Mouse (Mus musculus) cerebellum, adult 11-12 months (tissue): ENCODE measurements at regions not wholly inside any gene's neighbourhood (a gene's known extent, or its start where the extent isn't known, plus 50 kb on each side); places are given as distances from the start of the nearest gene placed in this dataset.

Source experiments
- DNase-seq: peaks from one replicate; pipeline ENCODE4 v3.0.0; 2022

- no peak for DNase-seq
Observed at GRCm38 (mm10) chr9:79455226-79455625, 263.4 kb downstream of the Col12a1 start.

GRCm38 (mm10) chr9:79479118-79479517, 239.5 kb downstream of the Col12a1 start:
- DNase-seq = no peak

- no peak for DNase-seq
Observed at GRCm38 (mm10) chr9:79500253-79500652, 218.4 kb downstream of the Col12a1 start.

- no peak for DNase-seq
Observed at GRCm38 (mm10) chr9:79502034-79502433, 216.6 kb downstream of the Col12a1 start.

GRCm38 (mm10) chr9:79516384-79516783, 202.2 kb downstream of the Col12a1 start:
- no peak for DNase-seq

DNA sequence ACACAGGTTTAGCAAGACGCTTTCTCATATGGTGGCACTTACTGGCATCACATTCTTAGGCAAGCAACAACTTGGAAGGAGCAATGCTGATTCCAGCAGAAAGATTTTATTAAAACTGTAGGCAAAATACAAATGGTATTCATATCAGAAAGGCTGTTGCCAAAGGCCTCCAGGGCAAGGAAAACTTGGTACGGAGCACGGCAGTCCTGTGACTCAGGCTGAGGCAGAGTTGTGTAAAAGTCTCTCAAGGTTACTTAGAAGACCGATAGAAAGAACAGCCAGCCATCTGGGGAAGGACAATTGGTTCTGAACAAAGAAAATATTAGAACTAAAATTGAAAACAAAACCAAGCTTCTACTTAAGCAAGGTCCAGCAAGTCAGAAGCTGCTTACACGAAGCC, 201.2 kb downstream of the Col12a1 start:
- DNase-seq = no peak

DNA sequence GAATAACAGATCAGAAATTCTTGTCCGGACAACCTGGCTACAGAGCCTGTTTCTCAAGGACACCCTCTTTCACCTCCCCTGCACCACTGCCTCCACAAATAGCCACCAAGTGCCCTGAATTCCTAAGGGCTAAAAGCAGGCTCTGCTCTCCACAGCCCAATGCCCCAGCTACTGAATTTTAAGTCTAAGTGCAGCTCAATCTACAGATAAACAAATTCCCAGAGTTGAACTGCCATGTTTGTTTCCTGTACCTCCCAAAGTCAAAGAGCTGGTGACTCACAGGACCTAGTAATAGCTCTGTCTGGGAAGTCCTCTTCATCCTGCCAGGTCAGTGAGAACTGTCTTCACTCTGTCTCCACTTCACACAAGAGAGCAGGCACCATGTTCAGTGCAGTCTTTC, 200.0 kb downstream of the Col12a1 start:
- DNase-seq = no peak

GRCm38 (mm10) chr9:79520498-79520897, 198.1 kb downstream of the Col12a1 start:
- DNase-seq = no peak

DNA sequence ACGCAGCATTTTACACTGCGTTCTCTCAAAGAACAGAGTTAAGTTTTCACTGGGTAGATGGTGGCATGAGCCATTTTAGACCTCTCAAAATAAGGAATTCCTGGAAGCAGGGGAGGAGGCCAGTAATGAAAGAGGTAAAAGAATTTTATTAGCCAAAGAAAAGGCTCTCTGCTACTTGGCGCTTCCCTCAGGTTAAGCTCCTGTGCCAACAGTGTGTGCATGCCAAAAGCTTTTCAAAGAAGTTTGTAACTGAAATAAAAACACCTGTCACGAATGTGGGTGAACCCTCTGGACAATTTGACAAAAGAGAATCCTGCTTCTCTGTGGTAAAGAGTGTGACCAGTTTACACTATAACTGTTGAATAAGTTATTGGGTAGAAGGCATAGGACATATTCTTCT, 195.6 kb downstream of the Col12a1 start:
- no peak for DNase-seq

GRCm38 (mm10) chr9:79525000-79525399, 193.6 kb downstream of the Col12a1 start:
- no peak for DNase-seq

- DNase-seq = no peak
Observed at GRCm38 (mm10) chr9:79526390-79526789, 192.2 kb downstream of the Col12a1 start.

GRCm38 (mm10) chr9:79527331-79527730, 191.3 kb downstream of the Col12a1 start:
- no peak for DNase-seq
